Mouse (Mus musculus) lung, postnatal 10 days (tissue): ENCODE results near the gene Pla2g1b.

Source experiments
- DNase-seq: peaks from one replicate; pipeline ENCODE4 v3.0.0; 2021

Pla2g1b gene

GRCm38 (mm10) chr5:115447108-115447507 lies 19.0 kb upstream of the Pla2g1b start:
- DNase-seq: peak; percentile 48

DNA sequence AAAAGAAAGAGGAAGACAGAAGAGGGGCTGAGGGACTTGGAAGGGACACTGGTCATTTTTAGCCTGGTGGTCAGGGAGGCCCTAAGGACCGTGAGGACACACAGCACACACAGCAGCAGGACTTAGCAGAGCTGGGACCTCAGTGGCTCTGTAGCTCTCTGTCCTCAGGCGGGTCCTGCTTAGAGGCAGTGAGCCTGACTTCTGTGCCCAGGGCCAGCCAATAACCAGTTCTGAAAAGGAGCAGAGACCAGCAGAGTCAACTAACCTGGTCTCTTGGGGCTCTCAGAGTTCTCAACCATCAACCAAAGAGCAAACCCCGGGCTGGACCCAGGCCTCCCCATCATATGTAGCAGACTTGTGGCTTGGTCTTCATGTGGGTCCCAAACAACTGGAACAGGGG lies 16.8 kb upstream of the Pla2g1b start:
- DNase-seq: no peak

GRCm38 (mm10) chr5:115450410-115451317 lies 15.4 kb upstream of the Pla2g1b start:
- no peak for DNase-seq

DNA sequence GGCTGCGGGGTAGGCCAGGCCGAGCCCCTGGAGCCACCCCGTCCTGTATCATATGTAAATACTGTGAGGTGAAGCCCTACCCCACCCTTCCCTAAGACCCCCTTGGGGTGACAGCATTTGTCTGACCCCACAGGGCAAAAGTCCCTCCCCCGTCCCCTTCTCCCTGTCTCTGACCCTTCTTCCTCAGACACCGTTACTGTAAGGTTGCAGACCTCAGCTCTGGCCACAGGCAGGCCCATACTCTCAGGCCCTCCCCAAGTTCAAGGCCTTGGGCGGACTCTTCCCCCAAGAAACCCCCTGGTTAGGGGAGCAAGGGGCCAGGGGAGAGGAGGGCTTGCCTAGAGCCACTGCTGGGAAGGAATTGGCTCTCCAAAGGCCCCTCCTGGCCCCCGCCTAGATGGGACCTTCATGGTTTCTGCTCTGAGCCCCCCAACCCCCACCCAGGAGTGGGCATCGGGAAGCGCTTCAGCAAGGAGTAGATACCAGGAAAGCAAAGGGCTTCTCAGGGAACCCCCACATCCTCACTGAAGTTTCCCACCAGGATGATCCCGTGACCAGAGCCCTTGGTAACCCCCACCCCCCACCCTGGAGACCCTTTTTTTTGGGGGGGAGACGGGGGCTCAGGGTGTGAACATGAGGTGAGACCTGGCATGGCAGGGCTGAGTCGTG lies 11.5 kb upstream of the Pla2g1b start:
- no peak for DNase-seq

DNA sequence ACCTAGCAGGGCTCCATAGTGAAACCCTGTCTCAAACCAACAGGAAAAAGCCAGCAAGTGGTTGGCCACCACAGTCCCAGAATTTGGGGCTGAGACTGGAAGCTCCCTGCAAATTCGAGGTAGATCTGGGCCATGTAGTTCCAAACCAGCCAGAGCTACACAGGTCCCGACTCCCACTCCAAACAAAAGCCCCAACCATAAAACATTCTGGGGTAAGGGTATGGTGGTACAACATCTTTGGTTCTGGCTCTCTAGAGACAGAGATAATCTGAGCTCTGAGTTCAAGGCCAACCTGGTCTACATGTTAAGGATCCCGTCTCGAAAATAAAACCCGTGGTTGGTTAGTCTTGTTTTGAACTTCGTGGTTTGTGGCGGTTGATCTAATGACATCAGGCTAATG lies 10.2 kb upstream of the Pla2g1b start:
- DNase-seq: no peak

DNA sequence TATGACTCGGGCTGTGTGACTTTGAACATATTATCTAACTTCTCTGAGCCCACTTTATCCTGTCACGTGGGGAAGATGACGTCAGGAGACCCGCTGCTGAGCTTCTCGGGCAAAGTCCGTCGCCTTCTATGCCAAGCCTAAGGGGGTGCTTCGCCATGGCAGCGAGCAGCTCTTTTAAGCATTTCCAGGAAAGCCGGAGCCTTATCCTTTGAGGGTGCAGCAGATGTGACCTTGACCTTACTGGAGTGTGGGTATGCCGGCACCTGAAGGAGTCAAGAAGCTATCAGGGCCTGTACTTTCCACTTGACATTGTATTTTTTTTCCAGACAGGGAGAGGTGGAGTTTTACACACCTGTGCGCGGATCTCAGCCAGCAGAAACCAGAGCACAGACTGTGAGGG lies 7.1 kb upstream of the Pla2g1b start:
- DNase-seq: no peak

- no peak for DNase-seq
Observed at GRCm38 (mm10) chr5:115464408-115465115, 1.5 kb upstream of the Pla2g1b start.

DNA sequence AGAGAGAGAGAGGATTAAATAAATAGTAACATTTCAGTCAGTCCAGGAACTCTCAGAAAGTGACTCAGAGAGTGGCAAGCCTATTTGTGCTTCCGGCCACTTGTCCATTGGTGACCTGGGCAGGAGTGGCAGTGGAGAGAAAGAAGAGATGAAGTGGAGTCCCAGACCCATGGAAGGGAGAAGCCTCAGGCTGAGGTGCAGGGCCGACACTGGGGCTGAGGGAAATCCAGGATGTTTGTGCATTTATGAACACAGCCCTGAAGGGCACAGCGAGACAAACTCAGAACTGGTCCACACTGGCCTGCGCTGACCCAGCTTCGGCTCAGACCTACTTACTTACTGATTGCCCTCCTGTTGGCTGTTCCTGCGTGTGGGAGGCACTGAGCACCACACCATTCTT lies 3.7 kb downstream of the Pla2g1b start:
- DNase-seq: peak; percentile 66

DNA sequence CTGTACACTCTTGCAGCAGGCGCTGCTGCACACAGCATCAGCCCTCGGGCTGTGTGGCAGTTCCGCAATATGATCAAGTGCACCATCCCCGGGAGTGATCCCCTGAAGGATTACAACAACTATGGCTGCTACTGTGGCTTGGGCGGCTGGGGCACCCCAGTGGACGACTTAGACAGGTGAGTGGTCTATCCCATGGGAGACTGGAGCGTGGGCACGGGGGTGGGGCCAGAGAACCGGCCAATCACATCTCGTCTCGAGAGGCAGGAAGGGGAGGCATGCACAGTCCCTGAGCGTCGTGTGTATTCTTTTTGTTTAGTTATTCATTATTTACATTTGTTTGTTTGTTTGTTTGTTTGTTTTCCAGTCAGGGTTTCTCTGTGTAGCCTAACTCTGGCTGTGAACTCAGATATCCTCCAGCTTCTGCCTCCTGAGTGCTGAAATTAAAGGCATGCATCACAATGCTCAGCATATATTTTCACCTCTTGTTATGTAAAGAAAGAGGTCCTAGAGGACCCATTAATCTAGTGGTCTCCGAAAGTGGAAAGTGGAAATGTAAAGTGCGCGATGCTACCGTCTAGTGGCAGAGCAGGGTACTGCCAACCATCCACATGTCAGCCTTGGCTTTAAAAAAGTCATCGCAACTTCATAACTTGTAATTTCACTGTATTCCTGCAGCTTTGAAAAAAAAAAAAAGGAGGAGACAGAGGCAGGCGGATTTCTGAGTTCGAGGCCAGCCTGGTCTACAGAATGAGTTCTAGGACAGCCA lies 4.9 kb downstream of the Pla2g1b start:
- peak; percentile 72 for DNase-seq

GRCm38 (mm10) chr5:115473191-115473590 lies 7.1 kb downstream of the Pla2g1b start:
- no peak for DNase-seq

- DNase-seq: no peak
Observed at GRCm38 (mm10) chr5:115474174-115474828, 8.2 kb downstream of the Pla2g1b start.

- peak; percentile 50 for DNase-seq
Observed at GRCm38 (mm10) chr5:115475337-115476106, 9.5 kb downstream of the Pla2g1b start.

DNA sequence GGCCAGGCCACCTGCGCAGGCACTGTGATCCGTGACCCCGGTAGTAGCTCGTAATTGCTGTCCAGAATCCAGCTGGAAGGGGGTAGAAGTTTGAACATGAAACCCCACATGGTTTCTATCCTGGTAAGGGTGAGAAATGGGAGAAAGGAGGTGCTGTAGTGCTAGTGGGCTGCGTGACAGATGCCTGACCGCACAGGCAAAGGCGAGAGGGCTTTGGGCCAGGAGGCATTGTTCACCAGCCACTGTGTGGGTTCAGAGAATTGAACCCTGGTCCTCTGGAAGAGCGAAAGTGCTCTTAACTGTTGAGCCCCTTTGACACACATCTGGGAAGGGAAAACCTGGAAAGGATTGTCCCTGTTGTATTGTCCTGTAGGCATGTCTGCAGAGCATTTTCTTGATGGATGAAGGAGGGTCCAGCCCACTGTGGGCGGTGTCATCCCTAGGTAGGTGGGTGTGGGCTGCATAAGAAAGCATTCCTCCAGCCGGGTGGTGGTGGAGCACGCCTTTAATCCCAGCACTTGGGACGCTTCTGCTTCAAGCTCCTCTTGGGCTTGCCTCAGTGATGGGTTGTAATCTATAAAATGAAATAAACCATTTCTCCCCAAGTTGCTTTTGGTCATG lies 10.2 kb downstream of the Pla2g1b start:
- no peak for DNase-seq

DNA sequence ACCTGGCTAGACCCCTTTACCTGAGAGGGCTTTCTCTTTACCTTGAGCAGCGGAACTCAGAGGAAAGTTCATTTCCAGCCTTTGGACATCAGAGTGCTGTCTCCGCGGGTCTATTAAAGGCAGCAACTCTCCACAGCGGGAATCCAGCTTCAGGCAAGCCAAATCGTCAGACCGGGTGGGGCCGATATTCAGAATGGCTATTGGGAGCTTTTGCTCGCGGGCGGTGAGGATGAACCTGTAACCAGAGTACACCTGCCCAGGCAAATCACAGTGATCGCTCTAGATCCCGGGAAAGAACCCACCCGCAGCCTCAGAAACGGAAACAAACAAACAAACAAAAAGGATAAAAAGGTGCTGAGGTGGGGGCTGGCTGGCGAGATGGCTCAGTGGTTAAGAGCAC lies 13.5 kb downstream of the Pla2g1b start:
- DNase-seq: no peak

DNA sequence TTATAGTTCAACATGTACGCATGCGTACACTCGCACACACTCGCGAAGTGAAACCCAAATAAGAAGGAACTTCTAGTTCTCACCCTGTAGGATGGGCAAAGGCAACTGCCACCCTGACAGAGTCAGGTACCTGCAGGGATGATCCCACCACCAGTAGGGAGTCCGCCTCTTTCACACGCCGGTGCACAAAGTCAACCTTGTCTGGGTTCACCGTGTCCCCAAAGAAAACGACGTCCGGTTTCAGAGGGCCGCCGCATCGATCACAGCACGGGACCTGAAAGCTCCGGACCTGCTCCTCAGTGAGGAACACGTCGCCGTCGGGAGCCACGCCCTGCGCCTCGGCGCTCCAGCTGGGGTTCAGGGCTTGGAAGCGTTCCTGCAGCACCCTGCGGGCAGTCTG lies 14.0 kb downstream of the Pla2g1b start:
- peak; percentile 51 for DNase-seq

- DNase-seq: no peak
Observed at GRCm38 (mm10) chr5:115482390-115483265, 16.6 kb downstream of the Pla2g1b start.

GRCm38 (mm10) chr5:115483385-115483784 lies 17.3 kb downstream of the Pla2g1b start:
- no peak for DNase-seq

DNA sequence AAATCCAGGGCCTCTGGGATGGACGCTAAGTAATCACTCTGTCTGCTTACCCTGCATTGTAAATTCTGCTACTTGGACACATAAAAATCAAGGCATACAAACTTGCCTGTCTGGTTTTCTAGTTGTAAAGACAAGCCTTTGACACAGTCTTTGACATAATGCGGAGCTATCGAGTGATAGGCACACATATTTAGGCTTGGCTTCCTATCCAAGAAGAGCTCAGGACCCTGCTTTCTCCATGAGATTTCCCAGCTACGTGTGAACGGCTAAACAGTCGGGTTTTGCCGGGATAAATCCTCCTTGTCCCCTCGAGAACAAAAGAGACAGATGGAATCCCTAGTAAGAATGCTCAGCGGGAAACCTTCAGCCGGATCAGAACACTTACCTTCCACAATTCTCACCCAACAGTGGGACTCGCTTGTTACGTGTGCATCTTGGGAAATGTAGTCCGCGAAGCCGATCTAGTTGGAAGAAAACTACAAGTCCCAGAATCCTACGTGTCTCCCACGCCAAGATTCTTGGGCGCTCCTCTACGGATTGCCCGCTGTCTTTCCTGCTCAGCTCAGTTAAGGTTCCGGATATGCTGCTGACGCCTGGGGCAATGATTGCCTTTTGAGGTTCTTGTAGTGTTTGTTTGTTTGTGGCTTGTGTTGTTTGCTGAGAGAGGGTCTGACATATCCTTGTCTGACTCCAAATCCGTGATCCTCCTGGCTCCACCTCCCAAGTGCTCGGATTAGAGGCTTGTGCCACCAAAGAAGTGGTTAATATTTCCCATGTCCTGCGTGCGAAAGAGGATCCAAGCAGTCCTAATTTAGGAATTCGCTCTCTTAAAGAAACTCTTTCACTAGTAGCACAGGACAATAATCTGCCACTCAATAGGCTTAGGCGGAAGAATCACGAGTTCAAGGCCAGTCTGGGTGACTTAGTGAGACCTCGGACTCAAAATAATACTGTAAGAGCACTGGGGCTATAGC lies 18.2 kb downstream of the Pla2g1b start, which contains the start of gene Sirt4:
Sirt4 (minus strand) TSS at position 779 of the 974 bp plus-strand sequence.
- peak; percentile 93 for DNase-seq

DNA sequence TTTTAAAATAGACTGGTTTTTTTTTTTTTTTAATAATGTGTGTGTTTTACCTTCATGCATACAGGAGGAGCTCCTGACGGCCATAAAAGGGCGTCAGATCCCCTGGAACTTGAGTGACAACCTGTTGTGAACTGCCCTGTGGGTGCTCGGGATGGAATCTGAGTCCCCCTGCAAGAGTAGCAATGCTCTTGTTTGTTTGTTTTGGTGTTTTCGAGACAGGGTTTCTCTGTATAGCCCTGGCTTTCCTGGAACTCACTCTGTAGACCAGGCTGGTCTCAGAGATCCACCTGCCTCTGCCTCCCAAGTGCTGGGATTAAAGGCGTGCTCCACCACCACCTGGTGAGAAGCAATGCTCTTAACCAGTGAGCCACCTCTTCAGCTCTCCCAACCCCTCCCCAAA lies 18.9 kb downstream of the Pla2g1b start:
- no peak for DNase-seq
